Mouse (Mus musculus) heart, embryonic 14.5 days (tissue): ENCODE data around the gene Cyp8b1. TPM values are rescaled to one million over a fixed set of nuclear protein-coding genes. Genes with fewer than 3 reads are reported as not detected.
A peak's percentile ranks its signal among the peaks of the same experiment; 100 is the strongest.

ENCODE experiments used
- ATAC-seq: fragments of 200-750 bp; cut with Nextera tagmentation; 2 replicates; pipeline ENCODE4 v1.8.0; 2017; ENCODE audit warnings: low read depth, moderate TSS enrichment; ENCODE audit not compliant: insufficient number of reproducible peaks, insufficient read depth, low FRiP score
- H3K27ac ChIP-seq, 2 experiments: fragments of 200-500 bp in 1 of 2; fragments of 300-500 bp in 1 of 2; sonication (generic) in 1 of 2; replicated peaks in 1 of 2; 2 replicates each; pipeline ENCODE4 v1.5.1; 2012 to 2014; ENCODE audit warnings: low read depth in 2 of 2, low read length in 2 of 2, control low read depth in 1 of 2, mild to moderate bottlenecking in 1 of 2, mixed read lengths in 1 of 2; ENCODE audit not compliant: control insufficient read depth in 1 of 2, insufficient read depth in 1 of 2
- H3K27me3 ChIP-seq: fragments of 300-500 bp; sonication (generic); 2 replicates; pipeline ENCODE4 v1.6.1; 2014; ENCODE audit warnings: mild to moderate bottlenecking, low read length, control low read depth; ENCODE audit not compliant: control insufficient read depth, insufficient read depth
- H3K36me3 ChIP-seq: fragments of 300-500 bp; sonication (generic); 2 replicates; pipeline ENCODE4 v1.6.1; 2014; ENCODE audit warnings: mild to moderate bottlenecking, control low read depth, low read length, mixed read lengths; ENCODE audit not compliant: control insufficient read depth, insufficient read depth
- H3K4me1 ChIP-seq, 2 experiments: fragments of 200-500 bp in 1 of 2; fragments of 300-500 bp in 1 of 2; sonication (generic) in 1 of 2; 2 replicates each; pipeline ENCODE4 v1.6.1; 2012 to 2014; ENCODE audit warnings: low read length in 2 of 2, control low read depth in 1 of 2, mixed read lengths in 1 of 2; ENCODE audit not compliant: control insufficient read depth in 2 of 2, insufficient read depth in 2 of 2
- H3K4me2 ChIP-seq: fragments of 300-500 bp; sonication (generic); 2 replicates; pipeline ENCODE4 v1.6.1; 2014; ENCODE audit warnings: mild to moderate bottlenecking, low read length
- H3K4me3 ChIP-seq, 2 experiments: fragments of 200-500 bp in 1 of 2; fragments of 300-500 bp in 1 of 2; sonication (generic) in 1 of 2; 2 replicates each; pipeline ENCODE4 v1.5.1; 2012 to 2014; ENCODE audit warnings: low read length in 2 of 2, mild to moderate bottlenecking in 2 of 2, control low read depth in 1 of 2, low read depth in 1 of 2, moderate library complexity in 1 of 2; ENCODE audit not compliant: control insufficient read depth in 1 of 2, insufficient read depth in 1 of 2
- H3K9ac ChIP-seq: fragments of 300-500 bp; sonication (generic); 2 replicates; pipeline ENCODE4 v1.6.1; 2014; ENCODE audit warnings: mild to moderate bottlenecking, low read length
- H3K9me3 ChIP-seq: fragments of 300-500 bp; sonication (generic); 2 replicates; pipeline ENCODE4 v1.6.1; 2016; ENCODE audit warnings: low read length, control low read depth; ENCODE audit not compliant: control insufficient read depth
- WGBS: fragments of 180-500 bp; shearing (Covaris S2); extraction: QIAGEN DNeasy Blood & Tissue Kit; methylation state at CpG from one replicate; pipeline ENCODE4 v1.1.7; 2014; 5-methylcytosine and 5-hydroxymethylcytosine counted together
- polyA plus RNA-seq: library from polyadenylated mRNA; unstranded; fragments of >200 nt; fragmentation: Nextera tagmentation; extraction: Ambion mirVana; gene quantifications from 2 replicates; pipeline ENCODE4 v1.2.1, GENCODE M21; 2014

Cyp8b1 gene
- polyA plus RNA-seq: not detected in 2 replicates

DNA sequence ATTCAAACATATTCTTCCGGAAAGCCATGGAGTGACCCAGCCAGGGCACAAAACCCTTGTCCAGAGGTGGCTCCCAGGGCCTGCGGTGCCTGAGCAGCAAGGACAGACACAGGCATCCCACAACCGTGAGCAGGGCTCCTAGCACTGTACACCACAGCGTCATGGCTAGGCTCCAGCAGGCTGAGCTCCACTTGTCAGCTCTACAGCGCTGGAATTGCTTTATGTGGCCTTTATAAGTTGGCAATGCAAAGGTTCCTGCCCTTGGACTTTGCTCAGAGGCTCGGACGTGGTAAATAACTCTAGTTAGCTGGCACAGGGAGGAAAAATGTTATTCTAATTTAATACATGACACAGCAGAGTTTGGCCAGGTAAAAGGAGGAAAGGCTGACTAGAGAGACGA is at the start of gene Cyp8b1:
Gene Cyp8b1 (minus strand): TSS at position 204 of the 400 bp plus-strand sequence.
- Histone ChIP-seq H3K27me3 (no peaks in the 10 kb centered on the region), H3K36me3 (no peaks in the 10 kb centered on the region), H3K4me3 (no peak within 1 kb of the TSS), H3K4me2 (no peak within 1 kb of the TSS), H3K9me3 (no peaks in the 10 kb centered on the region), H3K4me1 (0 out of 4 replicates have a peak, but pooled peaks cover 0 to 2% of the 10 kb centered on the region in 2 experiments), H3K27ac (no peak within 1 kb of the TSS), H3K9ac (no peak within 1 kb of the TSS)
- WGBS: 69% methylated on average over 8 of the region's 8 CpGs
- ATAC-seq: no peak

DNA sequence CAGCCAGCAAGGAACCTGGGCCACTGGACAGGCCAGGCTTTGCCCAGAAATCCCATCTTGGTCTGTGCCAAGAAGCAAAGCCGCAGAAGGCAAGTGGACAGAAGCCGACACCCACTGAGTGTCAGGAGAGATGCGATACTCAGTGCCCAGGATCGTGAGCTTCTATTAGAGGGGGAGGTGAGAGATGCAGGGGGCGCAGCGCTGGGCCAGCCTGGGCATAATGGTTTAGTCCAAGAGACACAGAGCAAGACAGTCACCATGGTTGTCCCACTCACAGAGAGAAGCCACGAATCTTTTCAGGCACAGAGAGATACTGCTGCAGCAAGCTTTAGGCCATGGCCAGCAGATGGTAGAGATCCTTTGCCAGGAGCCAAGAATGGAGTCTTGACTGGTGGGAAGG is 48.8 kb upstream of the Cyp8b1 start:
- Histone ChIP-seq H3K4me2 (no peak overlapping the region), H3K36me3 (no peaks in the 10 kb centered on the region), H3K27ac (no peak overlapping the region), H3K9ac (no peak overlapping the region), H3K4me1 (no peaks in the 10 kb centered on the region), H3K9me3 (no peaks in the 10 kb centered on the region), H3K4me3 (no peak overlapping the region), H3K27me3 (no peaks in the 10 kb centered on the region)
- 81% methylated on average over 7 of the region's 7 CpGs for WGBS
- no peak for ATAC-seq

DNA sequence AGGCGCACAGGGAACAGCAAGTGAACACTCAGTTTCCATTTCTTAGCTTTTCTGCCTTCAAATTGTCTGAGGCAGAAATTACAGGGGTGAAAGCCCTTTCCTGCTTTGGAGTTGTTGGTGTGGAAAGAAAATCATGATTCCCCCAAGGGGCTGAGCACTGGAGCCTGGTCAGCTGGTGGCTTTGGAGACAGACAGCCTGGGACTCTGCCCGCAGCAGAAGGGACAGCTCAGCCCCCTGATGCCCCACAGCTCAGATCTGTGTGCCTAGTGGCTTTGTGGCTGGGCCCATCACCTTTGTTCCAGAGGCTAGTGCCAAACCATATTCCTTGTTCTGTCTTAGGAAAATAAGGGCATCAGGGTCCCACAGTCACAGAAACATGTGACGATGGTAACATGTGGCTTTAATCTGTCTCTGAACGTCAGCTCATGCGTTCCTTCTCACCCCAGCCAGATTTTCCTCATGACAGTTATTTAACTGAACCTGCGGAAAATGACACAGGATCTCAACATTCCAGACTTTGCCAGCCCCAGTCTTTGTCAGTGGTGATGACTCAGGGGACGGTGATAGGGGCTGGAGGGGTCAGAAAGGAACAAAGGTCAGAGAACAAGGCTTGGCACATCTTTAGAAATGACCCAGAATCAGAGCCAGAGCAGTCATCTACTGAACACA is 44.0 kb upstream of the Cyp8b1 start:
- H3K9ac ChIP-seq: no peak overlapping the region
- H3K4me3 ChIP-seq: no peak overlapping the region
- no peaks in the 10 kb centered on the region for H3K36me3 ChIP-seq
- H3K27me3 ChIP-seq: no peaks in the 10 kb centered on the region
- no peaks in the 10 kb centered on the region for H3K9me3 ChIP-seq
- 49% methylated on average over 7 of the region's 7 CpGs for WGBS
- no peak overlapping the region for H3K27ac ChIP-seq
- no peak for ATAC-seq
- no peak overlapping the region for H3K4me2 ChIP-seq
- H3K4me1 ChIP-seq: no peaks in the 10 kb centered on the region

DNA sequence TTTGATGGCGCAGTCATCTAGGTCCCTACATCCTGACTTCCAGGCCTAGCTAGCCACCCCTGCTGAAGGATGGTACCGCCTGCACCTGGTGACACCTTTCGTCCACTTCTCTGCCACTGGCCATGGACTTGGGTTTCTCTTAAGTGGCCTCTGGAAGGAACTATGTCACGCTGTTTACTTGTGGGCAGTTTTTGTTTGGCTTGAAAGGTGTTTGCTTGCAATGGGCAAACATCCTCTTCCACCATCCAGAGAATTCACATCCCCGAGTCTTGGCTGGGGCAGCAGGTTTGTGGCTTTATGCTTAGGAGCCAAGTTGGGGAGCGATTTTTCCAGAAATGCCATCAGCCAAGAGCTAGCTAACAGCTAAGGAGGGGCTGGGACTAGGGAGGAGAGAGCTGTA is 36.5 kb upstream of the Cyp8b1 start:
- no peaks in the 10 kb centered on the region for H3K27me3 ChIP-seq
- H3K27ac ChIP-seq: no peak overlapping the region
- 92% methylated on average over 6 of the region's 6 CpGs for WGBS
- no peak overlapping the region for H3K4me3 ChIP-seq
- peaks cover 10 to 16% of the 10 kb centered on the region in 2 experiments for H3K4me1 ChIP-seq
- H3K9me3 ChIP-seq: no peaks in the 10 kb centered on the region
- H3K9ac ChIP-seq: no peak overlapping the region
- no peak for ATAC-seq
- H3K36me3 ChIP-seq: no peaks in the 10 kb centered on the region
- no peak overlapping the region for H3K4me2 ChIP-seq

DNA sequence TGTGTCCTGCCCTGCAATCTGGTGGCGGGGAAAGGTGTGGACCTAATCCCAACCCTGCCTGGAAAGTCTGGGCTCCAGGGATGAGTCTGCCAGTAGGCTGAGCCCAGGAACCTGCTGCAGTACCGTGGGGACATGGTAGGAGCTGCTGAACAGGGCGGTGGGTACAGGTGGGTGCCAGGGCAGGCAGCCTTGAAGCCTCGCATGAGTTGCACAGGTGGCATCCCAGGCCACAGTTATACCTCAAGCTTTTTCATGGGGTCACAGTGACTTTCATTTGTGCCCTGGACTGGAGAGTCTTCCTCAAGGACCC is 35.0 kb upstream of the Cyp8b1 start:
- H3K9ac ChIP-seq: peak overlapping the region; percentile 63
- WGBS: 37% methylated on average over 4 of the region's 4 CpGs
- H3K4me3 ChIP-seq: peak overlapping the region; percentile 33 to 39
- peaks cover 10 to 16% of the 10 kb centered on the region in 2 experiments for H3K4me1 ChIP-seq
- H3K9me3 ChIP-seq: no peaks in the 10 kb centered on the region
- no peak; the same call in 1 of the 2 replicates for ATAC-seq
- H3K27me3 ChIP-seq: no peaks in the 10 kb centered on the region
- H3K27ac ChIP-seq: peak overlapping the region; percentile 9 to 41
- H3K4me2 ChIP-seq: peak overlapping the region; percentile 68
- H3K36me3 ChIP-seq: no peaks in the 10 kb centered on the region

DNA sequence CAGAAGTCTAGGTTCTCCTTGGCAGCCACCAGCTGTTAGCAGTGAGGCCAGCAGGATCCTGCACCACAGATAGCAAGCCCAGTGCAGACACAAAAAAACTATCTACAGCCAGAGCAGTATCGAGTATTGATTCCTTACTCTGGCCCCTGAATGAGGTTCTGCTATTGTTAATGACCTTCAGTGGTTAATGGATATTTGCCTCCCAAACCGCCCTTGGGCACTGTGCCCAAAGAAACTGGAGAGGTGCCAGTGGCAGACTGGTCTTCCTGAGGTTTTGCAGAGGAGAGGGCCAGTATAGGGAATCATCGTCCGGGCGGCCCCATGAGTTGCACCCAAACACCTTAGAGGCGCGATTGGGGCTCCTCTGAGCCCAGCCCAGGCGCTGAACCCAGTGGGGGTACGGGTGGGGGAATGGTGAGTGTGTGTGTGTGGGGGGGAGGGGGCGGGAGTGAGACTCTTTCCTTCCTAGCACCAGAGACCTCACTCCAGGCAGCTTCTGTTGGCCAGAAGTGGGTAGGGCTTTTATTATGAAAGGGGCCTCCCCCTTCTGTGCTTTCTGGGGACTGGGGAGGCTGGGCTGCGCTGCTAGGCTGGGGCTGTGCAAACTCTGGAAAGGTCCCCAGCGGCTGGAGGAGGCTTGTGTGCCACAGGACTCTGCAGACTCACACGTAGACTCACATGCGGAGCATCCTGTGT is 34.5 kb upstream of the Cyp8b1 start, which contains the start of gene Fam198a:
Gene Fam198a (plus strand): TSS at position 571 of the 696 bp plus-strand sequence.
- Histone ChIP-seq H3K27ac (peak within 1 kb of the TSS; percentile 41), H3K4me3 (peak within 1 kb of the TSS; percentile 33 to 39), H3K36me3 (no peaks in the 10 kb centered on the region), H3K27me3 (no peaks in the 10 kb centered on the region), H3K9me3 (no peaks in the 10 kb centered on the region), H3K4me1 (peaks cover 10 to 16% of the 10 kb centered on the region in 2 experiments), H3K9ac (peak within 1 kb of the TSS; percentile 63), H3K4me2 (peak within 1 kb of the TSS; percentile 68)
- ATAC-seq: peak; percentile 91
- WGBS: 3% methylated on average over 13 of the region's 14 CpGs

DNA sequence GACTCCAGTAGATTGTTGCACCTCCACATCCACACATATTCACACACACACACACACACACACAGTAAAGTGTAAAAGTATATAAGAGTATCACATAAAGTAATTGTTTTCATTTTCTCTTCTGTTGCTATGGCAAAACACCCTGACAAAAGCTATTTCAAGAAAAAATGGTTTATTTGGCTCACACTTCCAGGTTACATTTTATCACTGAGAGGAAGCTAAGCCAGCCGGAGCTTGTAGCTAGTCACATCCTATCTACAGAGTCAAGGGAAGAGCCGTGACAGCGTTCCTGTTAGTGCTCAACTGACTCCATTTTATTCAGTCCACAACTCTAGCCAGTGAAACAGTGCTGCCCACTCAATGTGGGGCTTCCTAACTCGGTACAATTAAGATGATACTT is 32.3 kb upstream of the Cyp8b1 start:
- WGBS: 35% methylated on average over 4 of the region's 4 CpGs
- Histone ChIP-seq H3K9ac (no peak overlapping the region), H3K27me3 (no peaks in the 10 kb centered on the region), H3K4me1 (peaks cover 10 to 16% of the 10 kb centered on the region in 2 experiments), H3K27ac (no peak overlapping the region), H3K9me3 (no peaks in the 10 kb centered on the region), H3K4me2 (no peak overlapping the region), H3K4me3 (no peak overlapping the region), H3K36me3 (no peaks in the 10 kb centered on the region)
- ATAC-seq: no peak
